Mouse (Mus musculus): ENCODE measurements around the gene Gm10577.

Gene Gm10577

GRCm38 (mm10) chr4:101020596-101020995, at the start of gene Gm10577:
Gene Gm10577, minus strand, starts transcription at chr4:101020696.
- no peak for DNase-seq

- peak; percentile 4 to 19 for DNase-seq
These were observed 48.9 kb upstream of the Gm10577 start for GRCm38 (mm10) chr4:101069154-101069971.

- DNase-seq: peak; percentile 20 to 61
These were observed 48.3 kb upstream of the Gm10577 start, which contains the start of gene Raver2 for GRCm38 (mm10) chr4:101068786-101069153. Gene Raver2, plus strand, starts transcription at chr4:101068983.

GRCm38 (mm10) chr4:101066401-101066800, 45.9 kb upstream of the Gm10577 start:
- no peak for DNase-seq

GRCm38 (mm10) chr4:101062146-101062545, 41.6 kb upstream of the Gm10577 start:
- no peak for DNase-seq

GRCm38 (mm10) chr4:101046576-101046975, 26.1 kb upstream of the Gm10577 start:
- DNase-seq: no peak

GRCm38 (mm10) chr4:101044149-101044548, 23.7 kb upstream of the Gm10577 start:
- DNase-seq: no peak

- no peak for DNase-seq
These were observed 23.2 kb upstream of the Gm10577 start for GRCm38 (mm10) chr4:101043691-101044090.

- DNase-seq: no peak
These were observed 16.7 kb upstream of the Gm10577 start for GRCm38 (mm10) chr4:101037156-101037555.

GRCm38 (mm10) chr4:101035131-101035530, 14.6 kb upstream of the Gm10577 start:
- no peak for DNase-seq

GRCm38 (mm10) chr4:101033047-101033446, 12.6 kb upstream of the Gm10577 start:
- DNase-seq: no peak

GRCm38 (mm10) chr4:101027852-101028411, 7.4 kb upstream of the Gm10577 start:
- no peak for DNase-seq

- DNase-seq: no peak
These were observed 6.5 kb upstream of the Gm10577 start for GRCm38 (mm10) chr4:101026995-101027394.

- no peak for DNase-seq
These were observed 6.1 kb upstream of the Gm10577 start for GRCm38 (mm10) chr4:101026566-101026965.

- no peak for DNase-seq
These were observed 2.7 kb downstream of the Gm10577 start for GRCm38 (mm10) chr4:101017806-101018205.

- DNase-seq: no peak
These were observed 11.4 kb downstream of the Gm10577 start for GRCm38 (mm10) chr4:101009092-101009491.

- DNase-seq: no peak
These were observed 12.1 kb downstream of the Gm10577 start for GRCm38 (mm10) chr4:101008362-101008769.

GRCm38 (mm10) chr4:101002961-101003360, 17.5 kb downstream of the Gm10577 start:
- no peak for DNase-seq

GRCm38 (mm10) chr4:101001073-101001472, 19.4 kb downstream of the Gm10577 start:
- no peak for DNase-seq

GRCm38 (mm10) chr4:101000622-101001021, 19.9 kb downstream of the Gm10577 start:
- DNase-seq: no peak

- DNase-seq: no peak
These were observed 21.6 kb downstream of the Gm10577 start for GRCm38 (mm10) chr4:100998906-100999305.

- peak; percentile 45 to 63 for DNase-seq
These were observed 22.4 kb downstream of the Gm10577 start for GRCm38 (mm10) chr4:100998145-100998544.

- no peak for DNase-seq
These were observed 24.3 kb downstream of the Gm10577 start for GRCm38 (mm10) chr4:100996060-100996651.

- DNase-seq: no peak
These were observed 24.9 kb downstream of the Gm10577 start for GRCm38 (mm10) chr4:100995617-100996016.
